Mouse (Mus musculus): ENCODE measurements around the gene Bcl2.

Bcl2 gene

DNA sequence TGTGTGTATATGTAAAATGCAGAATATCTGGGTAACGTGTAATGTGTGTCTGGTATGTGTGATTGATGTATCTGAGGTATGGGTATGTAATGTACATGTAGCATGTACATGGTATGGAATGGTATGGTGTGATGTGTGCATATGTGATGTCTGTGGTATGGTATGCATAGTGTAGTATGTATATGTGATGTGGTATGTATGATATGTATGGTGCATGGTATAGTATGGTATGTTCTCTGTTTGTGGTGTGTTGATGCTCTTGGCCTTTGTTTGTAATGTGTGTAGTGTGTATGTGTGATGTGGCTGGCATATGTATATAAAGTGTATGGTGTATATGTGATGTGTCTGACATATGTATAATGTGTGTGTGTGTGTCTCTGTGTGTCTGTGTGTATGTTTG is 206.5 kb downstream of the Bcl2 start:
- no peak for DNase-seq

DNA sequence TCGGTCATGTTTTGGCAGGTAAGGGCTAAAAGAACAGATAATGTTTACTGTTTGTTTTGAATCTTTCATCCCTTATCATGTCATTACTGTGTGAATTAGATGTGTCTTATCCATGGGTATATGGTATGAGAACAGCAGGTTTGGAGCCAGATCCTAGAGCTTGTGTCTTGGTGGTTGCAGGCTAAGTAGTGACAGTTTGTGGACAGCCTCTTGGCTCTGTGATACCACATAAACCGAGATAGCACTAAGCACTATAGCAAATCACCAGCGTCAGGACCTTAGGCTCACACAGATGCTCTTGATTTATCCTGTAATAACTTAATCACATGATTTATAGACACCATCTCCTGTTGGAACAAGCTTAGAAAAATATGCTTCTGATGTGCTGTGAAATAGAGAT is 210.2 kb downstream of the Bcl2 start:
- no peak for DNase-seq

DNA sequence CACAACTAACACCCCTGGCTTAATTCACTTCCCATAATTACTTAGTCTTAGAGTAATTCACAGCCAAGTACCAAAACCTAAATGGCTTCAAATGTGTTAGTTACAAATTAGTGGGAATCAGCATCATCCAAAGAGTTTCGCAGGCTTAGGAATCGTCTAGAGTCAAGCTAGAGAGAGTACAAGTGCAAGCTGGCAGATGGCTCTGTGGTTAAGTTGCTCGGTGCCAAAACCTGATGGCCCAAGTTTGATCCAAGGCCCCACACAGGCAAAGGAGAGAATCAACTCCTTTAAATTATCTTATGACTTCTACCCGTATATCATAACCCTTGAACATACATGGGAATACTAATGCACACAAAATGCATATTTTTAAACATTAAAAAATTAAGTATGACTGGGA is 210.7 kb downstream of the Bcl2 start:
- no peak for DNase-seq

DNA sequence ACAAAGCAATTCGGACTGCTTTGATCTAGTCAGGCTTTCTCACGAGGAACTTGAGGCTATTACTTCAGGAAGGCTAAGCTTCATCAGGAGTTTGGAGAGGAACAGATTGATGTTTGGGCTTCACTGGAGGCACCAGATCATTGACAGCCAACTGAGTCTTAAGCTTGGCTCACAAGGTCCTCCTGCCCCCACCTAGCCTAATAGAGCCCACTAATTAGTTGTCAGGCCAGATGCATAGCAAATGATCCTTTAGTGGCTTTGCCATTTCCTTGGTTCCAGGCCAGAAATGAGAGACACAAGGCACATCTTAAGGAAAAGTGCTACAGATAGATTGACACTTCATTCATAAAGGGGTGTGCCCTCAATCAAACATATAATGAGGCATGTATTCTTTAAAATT is 216.1 kb downstream of the Bcl2 start:
- no peak for DNase-seq

Measured in kidney, postnatal 4 days (tissue).